Comparison of ENCODE assay signal across 21 mouse cellular contexts in genomic region chr3:133435774-133436148, GRCm38 (mm10).
A peak's percentile ranks its signal among the peaks of the same experiment; 100 is the strongest.
DNase-seq lines count a peak whose midpoint lies in the region; ATAC-seq lines count a peak whose summit lies in the region.
"Had no signal": no experiment of that assay in that cellular context is flagged by ENCODE, and none has a peak within 500 bp of the region (broad histone marks: within the 10 kb centered on the region; RNA-seq: fewer than 3 reads in every experiment).

No protein-coding gene starts in this region.

- no peak overlapping the region for H3K27ac ChIP-seq in forebrain, embryonic 10.5 days
- H3K27ac ChIP-seq: embryonic facial prominence, embryonic 10.5 days; embryonic facial prominence, embryonic 12.5 days; forebrain, embryonic 12.5 days had no signal

- H3K9me3 ChIP-seq in forebrain, embryonic 10.5 days, result no peaks in the 10 kb centered on the region
- H3K9me3 ChIP-seq: embryonic facial prominence, embryonic 10.5 days; embryonic facial prominence, embryonic 12.5 days; forebrain, embryonic 12.5 days; G1E had no signal

- 97% methylated on average over 1 of the region's 1 CpGs for WGBS in forebrain, embryonic 10.5 days

- DNase-seq in spleen, adult 18-20 months, result no peak
- no peak for DNase-seq in left cerebral cortex, adult 18-20 months (ENCODE audit: low spot score in 2 of 2)
- DNase-seq in forebrain, embryonic 10.5 days (ENCODE audit: extremely low spot score, low spot score), result no peak
- DNase-seq: adrenal gland, adult 8-10 months; adrenal gland, postnatal 14 days; adrenal gland, postnatal 36 days; cerebellum, adult 11-12 months; cerebellum, adult 2 months; cerebellum, adult 9-10 months; cerebellum, postnatal 10 days; cerebellum, postnatal 25 days had no signal

- no peaks in the 10 kb centered on the region for H3K36me3 ChIP-seq in forebrain, embryonic 10.5 days (replicated peaks)
- H3K36me3 ChIP-seq: embryonic facial prominence, embryonic 10.5 days; embryonic facial prominence, embryonic 12.5 days; forebrain, embryonic 12.5 days; G1E had no signal

- ATAC-seq in granulocyte monocyte progenitor cell, adult 5-6 weeks (replicated peaks; ENCODE audit: poor library complexity, severe bottlenecking), result 0 out of 2 replicates have a peak, but pooled peaks have one; percentile 13
- ATAC-seq in megakaryocyte, adult 5-6 weeks (ENCODE audit: poor library complexity, severe bottlenecking), result peak; percentile 24
- ATAC-seq: activated CD4-positive, CD25-positive, alpha-beta regulatory T cell, adult 4 months; forebrain, embryonic 14.5 days; forebrain, embryonic 16.5 days; Patski had no signal

- H3K4me3 ChIP-seq in forebrain, embryonic 10.5 days, result no peak overlapping the region
- H3K4me3 ChIP-seq: embryonic facial prominence, embryonic 10.5 days; embryonic facial prominence, embryonic 12.5 days; forebrain, embryonic 12.5 days had no signal

- H3K27me3 ChIP-seq in forebrain, embryonic 10.5 days (ENCODE audit: poor library complexity, severe bottlenecking), result no peaks in the 10 kb centered on the region
- H3K27me3 ChIP-seq: embryonic facial prominence, embryonic 12.5 days; forebrain, embryonic 12.5 days; Patski had no signal

- H3K4me1 ChIP-seq in forebrain, embryonic 10.5 days, result no peaks in the 10 kb centered on the region
- H3K4me1 ChIP-seq: embryonic facial prominence, embryonic 10.5 days; embryonic facial prominence, embryonic 12.5 days; forebrain, embryonic 12.5 days had no signal
